Mouse (Mus musculus): Measurements from ENCODE around the gene Exoc7. TPM values are rescaled to one million over a fixed set of nuclear protein-coding genes. Genes with fewer than 3 reads are reported as not detected.

Gene Exoc7
- polyA plus RNA-seq, 2 experiments: 8.8 to 14.9 TPM

DNA sequence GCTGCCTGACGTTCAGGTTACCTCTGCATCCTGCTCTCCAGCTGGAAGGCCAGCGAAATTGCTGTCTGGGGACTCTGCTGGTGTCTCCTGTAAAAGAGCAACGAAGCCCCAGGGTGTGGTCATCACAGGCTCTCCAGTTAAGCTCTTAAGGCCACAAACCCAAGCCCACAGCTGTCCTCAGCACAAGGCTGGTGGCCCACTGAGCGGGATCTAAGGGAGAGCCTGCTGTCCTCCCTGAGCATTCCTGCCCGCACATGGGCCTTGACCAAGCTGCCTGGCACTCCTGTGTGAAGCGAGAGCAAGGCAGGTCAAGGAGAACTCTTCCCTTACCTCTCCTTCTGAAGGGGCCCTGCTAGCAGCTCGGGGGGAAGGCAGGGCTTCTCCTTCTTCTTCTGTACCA lies 40.0 kb upstream of the Exoc7 start:
- no peak for ATAC-seq (ENCODE audit: insufficient read depth)
- 66% methylated on average over 7 of the region's 7 CpGs for WGBS (ENCODE audit: insufficient replicate concordance)
- H3K27me3 ChIP-seq (ENCODE audit: control insufficient read depth, insufficient read depth, low read length): no peaks in the 10 kb centered on the region
- no peak for TF ChIP-seq CTCF (IDR thresholded peaks at IDR 0.05; ENCODE audit: low read depth)
- TF ChIP-seq EP300 (IDR thresholded peaks at IDR 0.05; ENCODE audit: low read depth): no peak
- H3K4me1 ChIP-seq (replicated peaks; ENCODE audit: control insufficient read depth in 2 of 2, insufficient read depth in 2 of 2, low read length in 1 of 2): no peaks in the 10 kb centered on the region
- no peak for DNase-seq (ENCODE audit: low read depth in 3 of 3, low spot score in 3 of 3)
- H3K4me2 ChIP-seq (ENCODE audit: low read depth): no peak overlapping the region
- H3K4me3 ChIP-seq (ENCODE audit: insufficient read depth in 1 of 2, low read depth in 2 of 2, low read length in 2 of 2): no peak overlapping the region
- H3K36me3 ChIP-seq (replicated peaks; ENCODE audit: control insufficient read depth, insufficient read depth, low read depth): no peaks in the 10 kb centered on the region
- H3K27ac ChIP-seq: no peak overlapping the region
- no peak overlapping the region for H3K9ac ChIP-seq (replicated peaks)
- H3K9me3 ChIP-seq (ENCODE audit: control insufficient read depth, low read length): no peaks in the 10 kb centered on the region

GRCm38 (mm10) chr11:116342069-116342791 lies 35.2 kb upstream of the Exoc7 start:
- ATAC-seq (ENCODE audit: insufficient read depth) (no peak), DNase-seq (ENCODE audit: low read depth in 3 of 3, low spot score in 3 of 3) (no peak)
- TF ChIP-seq CTCF (IDR thresholded peaks at IDR 0.05; ENCODE audit: low read depth) (no peak), EP300 (IDR thresholded peaks at IDR 0.05; ENCODE audit: low read depth) (no peak)
- H3K9me3 ChIP-seq (ENCODE audit: control insufficient read depth, low read length): no peaks in the 10 kb centered on the region
- no peaks in the 10 kb centered on the region for H3K36me3 ChIP-seq (replicated peaks; ENCODE audit: control insufficient read depth, insufficient read depth, low read depth)
- no peak overlapping the region for H3K4me2 ChIP-seq (ENCODE audit: low read depth)
- H3K9ac ChIP-seq (replicated peaks): no peak overlapping the region
- WGBS (ENCODE audit: insufficient replicate concordance): 70% methylated on average over 25 of the region's 25 CpGs
- no peak overlapping the region for H3K4me3 ChIP-seq (ENCODE audit: insufficient read depth in 1 of 2, low read depth in 2 of 2, low read length in 2 of 2)
- H3K27me3 ChIP-seq (ENCODE audit: control insufficient read depth, insufficient read depth, low read length): no peaks in the 10 kb centered on the region; the same call in 1 of the 2 replicates
- no peak overlapping the region for H3K27ac ChIP-seq
- H3K4me1 ChIP-seq (replicated peaks; ENCODE audit: control insufficient read depth in 2 of 2, insufficient read depth in 2 of 2, low read length in 1 of 2): no peaks in the 10 kb centered on the region

DNA sequence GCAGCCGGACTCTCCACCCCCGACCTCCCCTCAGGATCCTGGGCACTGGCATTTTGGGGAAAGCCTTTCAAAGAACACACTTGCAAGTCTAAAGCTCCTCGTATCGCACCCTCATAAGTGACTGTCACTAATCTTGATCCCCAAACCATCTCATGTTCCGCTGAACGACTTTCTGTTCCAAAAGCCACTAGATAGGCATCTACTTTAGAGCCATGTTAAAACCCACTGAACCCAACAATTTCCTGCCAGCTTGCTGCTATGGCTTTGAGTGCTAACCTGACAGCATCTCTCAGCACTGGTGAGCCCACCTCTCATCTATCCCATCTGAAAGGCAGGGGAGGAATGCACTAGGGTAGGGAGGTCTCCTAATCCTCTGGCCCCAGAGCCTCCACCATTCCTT lies 30.5 kb upstream of the Exoc7 start:
- WGBS (ENCODE audit: insufficient replicate concordance): 38% methylated on average over 6 of the region's 6 CpGs

DNA sequence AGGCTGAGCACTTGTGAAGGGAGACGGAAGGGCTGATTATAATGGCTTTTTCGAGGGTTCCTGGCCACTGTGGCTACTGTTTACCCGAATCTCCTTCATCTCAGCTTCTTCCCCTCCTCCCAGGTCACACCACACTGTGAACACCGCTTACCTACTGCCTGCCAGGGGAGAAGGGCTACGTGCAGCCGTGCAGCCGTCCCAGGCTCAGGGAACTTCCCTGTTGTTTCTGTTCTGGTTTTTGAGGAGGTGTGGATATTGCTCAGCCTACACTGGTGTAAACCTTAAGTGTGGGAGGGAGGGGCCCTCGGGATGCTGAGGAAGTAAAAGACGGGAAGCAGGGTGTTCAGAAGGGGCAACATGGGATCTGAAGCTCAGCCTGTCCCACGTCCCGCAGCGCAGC lies 30.0 kb upstream of the Exoc7 start:
- Histone ChIP-seq H3K36me3 (replicated peaks; ENCODE audit: control insufficient read depth, insufficient read depth, low read depth) (no peaks in the 10 kb centered on the region), H3K27ac (no peak overlapping the region), H3K4me2 (ENCODE audit: low read depth) (no peak overlapping the region), H3K9ac (replicated peaks) (no peak overlapping the region), H3K27me3 (ENCODE audit: control insufficient read depth, insufficient read depth, low read length) (peaks cover 36% of the 10 kb centered on the region), H3K4me3 (ENCODE audit: insufficient read depth in 1 of 2, low read depth in 2 of 2, low read length in 2 of 2) (no peak overlapping the region), H3K4me1 (replicated peaks; ENCODE audit: control insufficient read depth in 2 of 2, insufficient read depth in 2 of 2, low read length in 1 of 2) (no peaks in the 10 kb centered on the region), H3K9me3 (ENCODE audit: control insufficient read depth, low read length) (no peaks in the 10 kb centered on the region)
- no peak for ATAC-seq (ENCODE audit: insufficient read depth)
- TF ChIP-seq CTCF (IDR thresholded peaks at IDR 0.05; ENCODE audit: low read depth) (no peak), EP300 (IDR thresholded peaks at IDR 0.05; ENCODE audit: low read depth) (no peak)
- no peak for DNase-seq (ENCODE audit: low read depth in 3 of 3, low spot score in 3 of 3)
- WGBS (ENCODE audit: insufficient replicate concordance): 42% methylated on average over 12 of the region's 12 CpGs

More for the DNA sequence above, 30.5 kb upstream of the Exoc7 start:
- ATAC-seq (ENCODE audit: insufficient read depth): no peak
- no peak for DNase-seq (ENCODE audit: low read depth in 3 of 3, low spot score in 3 of 3)
- Histone ChIP-seq H3K9ac (replicated peaks) (no peak overlapping the region), H3K4me2 (ENCODE audit: low read depth) (no peak overlapping the region), H3K4me3 (ENCODE audit: insufficient read depth in 1 of 2, low read depth in 2 of 2, low read length in 2 of 2) (no peak overlapping the region), H3K27me3 (ENCODE audit: control insufficient read depth, insufficient read depth, low read length) (peaks cover 36% of the 10 kb centered on the region), H3K4me1 (replicated peaks; ENCODE audit: control insufficient read depth in 2 of 2, insufficient read depth in 2 of 2, low read length in 1 of 2) (no peaks in the 10 kb centered on the region), H3K27ac (no peak overlapping the region), H3K36me3 (replicated peaks; ENCODE audit: control insufficient read depth, insufficient read depth, low read depth) (no peaks in the 10 kb centered on the region), H3K9me3 (ENCODE audit: control insufficient read depth, low read length) (no peaks in the 10 kb centered on the region)
- no peak for TF ChIP-seq CTCF (IDR thresholded peaks at IDR 0.05; ENCODE audit: low read depth)
- no peak for TF ChIP-seq EP300 (IDR thresholded peaks at IDR 0.05; ENCODE audit: low read depth)

GRCm38 (mm10) chr11:116336393-116336792 lies 29.4 kb upstream of the Exoc7 start:
- DNase-seq (ENCODE audit: low read depth in 3 of 3, low spot score in 3 of 3) (no peak), ATAC-seq (ENCODE audit: insufficient read depth) (no peak)
- TF ChIP-seq CTCF (IDR thresholded peaks at IDR 0.05; ENCODE audit: low read depth): no peak
- TF ChIP-seq EP300 (IDR thresholded peaks at IDR 0.05; ENCODE audit: low read depth): no peak
- WGBS (ENCODE audit: insufficient replicate concordance): 81% methylated on average over 4 of the region's 4 CpGs
- H3K4me3 ChIP-seq (ENCODE audit: insufficient read depth in 1 of 2, low read depth in 2 of 2, low read length in 2 of 2): no peak overlapping the region
- H3K9me3 ChIP-seq (ENCODE audit: control insufficient read depth, low read length): no peaks in the 10 kb centered on the region
- no peak overlapping the region for H3K9ac ChIP-seq (replicated peaks)
- H3K4me1 ChIP-seq (replicated peaks; ENCODE audit: control insufficient read depth in 2 of 2, insufficient read depth in 2 of 2, low read length in 1 of 2): no peaks in the 10 kb centered on the region
- peaks cover 36% of the 10 kb centered on the region for H3K27me3 ChIP-seq (ENCODE audit: control insufficient read depth, insufficient read depth, low read length)
- H3K4me2 ChIP-seq (ENCODE audit: low read depth): no peak overlapping the region
- no peaks in the 10 kb centered on the region for H3K36me3 ChIP-seq (replicated peaks; ENCODE audit: control insufficient read depth, insufficient read depth, low read depth)
- no peak overlapping the region for H3K27ac ChIP-seq
